Mouse (Mus musculus) cerebellum, adult 2 months (tissue): ENCODE measurements at regions not wholly inside any gene's neighbourhood (a gene's known extent, or its start where the extent isn't known, plus 50 kb on each side); places are given as distances from the start of the nearest gene placed in this dataset.

ENCODE experiments used
- CTCF ChIP-seq: fragments of 200-500 bp; IDR thresholded peaks from 2 replicates; pipeline ENCODE4 v1.5.1; 2011; ENCODE audit warnings: low read depth, mild to moderate bottlenecking, control low read depth, low read length, moderate library complexity, borderline replicate concordance; ENCODE audit not compliant: insufficient read depth
- POLR2A ChIP-seq: fragments of 200-500 bp; IDR thresholded peaks from 2 replicates; pipeline ENCODE4 v1.6.1; 2011; ENCODE audit warnings: low read length, control low read depth, borderline replicate concordance; ENCODE audit not compliant: insufficient read depth

GRCm38 (mm10) chr1:166817927-166818326 is 136.3 kb upstream of the Fmo9 start:
- TF ChIP-seq POLR2A (no peak), CTCF (no peak)
